In the genomic region with DNA sequence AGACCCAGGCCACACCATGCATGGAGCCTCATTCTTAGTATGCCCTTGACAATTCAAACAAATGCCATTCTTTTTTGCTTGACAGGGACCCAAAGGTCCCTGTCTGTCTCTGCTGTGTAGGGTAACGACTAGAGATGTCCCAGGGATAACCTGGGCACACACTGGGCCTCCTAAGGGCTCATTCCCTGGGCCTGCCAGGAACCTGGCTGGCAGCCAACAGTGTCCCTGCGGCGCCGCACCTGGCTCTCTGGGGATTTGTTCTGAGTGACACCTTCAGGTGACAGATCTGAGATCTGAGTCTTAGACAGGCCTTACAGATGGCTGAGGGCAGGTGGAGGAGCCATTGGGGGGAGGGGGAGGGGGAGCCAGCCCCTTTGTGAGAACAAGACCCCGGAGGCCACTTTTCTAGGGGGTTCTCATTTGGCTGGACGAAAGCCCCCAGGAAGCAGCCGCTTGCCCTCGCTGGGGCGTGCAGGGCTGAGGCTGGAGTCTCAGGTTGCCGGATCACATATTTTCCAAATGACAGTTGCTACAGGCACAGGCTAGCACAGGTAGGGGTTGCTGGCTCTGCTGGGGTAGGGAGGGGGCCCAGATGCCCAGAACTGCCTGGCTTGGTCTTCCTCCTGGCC, we compare ENCODE assay signal across 16 mouse cellular contexts.
DNase-seq lines count a peak whose midpoint lies in the region; ATAC-seq and TF ChIP-seq lines count a peak whose summit lies in the region.
"Had no signal": no experiment of that assay in that cellular context is flagged by ENCODE, and none has a peak within 500 bp of the region (broad histone marks: within the 10 kb centered on the region; RNA-seq: fewer than 3 reads in every experiment).

No protein-coding gene starts in this region.

- peaks cover 34% of the 10 kb centered on the region for H3K4me1 ChIP-seq in limb, embryonic 12.5 days (replicated peaks)
- H3K4me1 ChIP-seq in thymus, adult 2 months (replicated peaks; ENCODE audit: control insufficient read depth, insufficient read depth, low read length): no peaks in the 10 kb centered on the region; the same call in 1 of the 2 replicates

- H3K27ac ChIP-seq in limb, embryonic 12.5 days: peak overlapping the region; percentile 20; the same call in 1 of the 2 replicates
- no peak overlapping the region for H3K27ac ChIP-seq in thymus, adult 2 months (ENCODE audit: control insufficient read depth, insufficient read depth, low read length)
- H3K27ac ChIP-seq: neural tube, embryonic 13.5 days had no signal

- no peak overlapping the region for H3K4me3 ChIP-seq in limb, embryonic 12.5 days (replicated peaks)
- H3K4me3 ChIP-seq in thymus, adult 2 months (ENCODE audit: control insufficient read depth, insufficient read depth, low read length): no peak overlapping the region
- H3K4me3 ChIP-seq: neural tube, embryonic 13.5 days had no signal

- ATAC-seq in limb, embryonic 12.5 days (ENCODE audit: insufficient number of reproducible peaks, insufficient read depth, low FRiP score, low TSS enrichment, low read depth): no peak
- ATAC-seq: inflammation-experienced regulatory T-cells, adult 6 months had no signal

- peaks cover 18% of the 10 kb centered on the region; the same call in 1 of the 2 replicates for H3K27me3 ChIP-seq in limb, embryonic 12.5 days
- H3K27me3 ChIP-seq in thymus, adult 2 months (ENCODE audit: control insufficient read depth, insufficient read depth, low read length): no peaks in the 10 kb centered on the region

- no peak overlapping the region for H3K9ac ChIP-seq in limb, embryonic 12.5 days (replicated peaks)
- H3K9ac ChIP-seq: neural tube, embryonic 13.5 days had no signal

- H3K36me3 ChIP-seq in limb, embryonic 12.5 days: no peaks in the 10 kb centered on the region
- no peaks in the 10 kb centered on the region for H3K36me3 ChIP-seq in thymus, adult 2 months (ENCODE audit: control insufficient read depth, insufficient read depth, low read length)
- H3K36me3 ChIP-seq: neural tube, embryonic 13.5 days had no signal

- TF ChIP-seq POLR2A in thymus, adult 2 months (IDR thresholded peaks at IDR 0.05; ENCODE audit: control insufficient read depth, extremely low read depth, insufficient read depth, low read length, poor library complexity): no peak

- H3K9me3 ChIP-seq in limb, embryonic 12.5 days: no peaks in the 10 kb centered on the region
- H3K9me3 ChIP-seq: neural tube, embryonic 13.5 days had no signal

- DNase-seq in kidney, postnatal 10 days: peak; percentile 48
- no peak for DNase-seq in kidney, adult 9 months
- peak; percentile 55 for DNase-seq in urinary bladder, postnatal 14 days (ENCODE audit: low spot score)
- no peak for DNase-seq in urinary bladder, postnatal 10 days (ENCODE audit: low spot score)
- DNase-seq in urinary bladder, postnatal 36 days (ENCODE audit: low spot score in 2 of 2): peak; percentile 18 to 30
- DNase-seq in cerebellum, adult 9-11 months: no peak
- no peak for DNase-seq in thymus, adult 2 months
- DNase-seq: cerebellum, postnatal 36 days; gastrocnemius, postnatal 36 days; kidney, postnatal 14 days; right cerebral cortex, postnatal 25 days; thymus, postnatal 25 days had no signal

- no peak overlapping the region for H3K4me2 ChIP-seq in limb, embryonic 12.5 days
- H3K4me2 ChIP-seq: heart, embryonic 11.5 days; neural tube, embryonic 13.5 days had no signal

- 47% methylated on average over 10 of the region's 10 CpGs for WGBS in limb, embryonic 12.5 days
- 91% methylated on average over 10 of the region's 10 CpGs for WGBS in thymus, adult 2 months

- TF ChIP-seq CTCF in thymus, adult 2 months (IDR thresholded peaks at IDR 0.05; ENCODE audit: borderline replicate concordance, control insufficient read depth, extremely low read depth, insufficient read depth, low read length, poor library complexity): no peak

Comparison
In these comparisons a context has a peak if more than half of its experiments do, and no peak if none do; other contexts are left out.
1. DNase-seq: peak in kidney, postnatal 10 days (single experiment), urinary bladder, postnatal 14 days (single experiment) and urinary bladder, postnatal 36 days (2 of 2); none in kidney, adult 9 months (single experiment), urinary bladder, postnatal 10 days (single experiment), cerebellum, adult 9-11 months (single experiment) and thymus, adult 2 months (single experiment).